Mouse (Mus musculus) urinary bladder, postnatal 36 days (tissue): ENCODE results near the gene Grem1.

Experiments used
- DNase-seq, 2 experiments: peaks; one replicate each; pipeline ENCODE4 v3.0.0; 2022; ENCODE audit warnings: low spot score in 2 of 2, mixed read lengths in 1 of 2

Gene Grem1

GRCm38 (mm10) chr2:113758311-113759161, at the start of gene Grem1:
Gene Grem1, minus strand, starts transcription at chr2:113758646.
- no peak for DNase-seq

- DNase-seq, result peak; percentile 53 to 64
These were observed 49.2 kb upstream of the Grem1 start for GRCm38 (mm10) chr2:113807640-113808039.

GRCm38 (mm10) chr2:113806851-113807577, 48.6 kb upstream of the Grem1 start:
- no peak for DNase-seq

GRCm38 (mm10) chr2:113805765-113806164, 47.3 kb upstream of the Grem1 start:
- no peak for DNase-seq

GRCm38 (mm10) chr2:113803753-113804152, 45.3 kb upstream of the Grem1 start:
- DNase-seq, result no peak

- no peak for DNase-seq
These were observed 42.4 kb upstream of the Grem1 start for GRCm38 (mm10) chr2:113800846-113801245.

- DNase-seq, result no peak
These were observed 40.2 kb upstream of the Grem1 start for GRCm38 (mm10) chr2:113798605-113799004.

- DNase-seq, result no peak
These were observed 36.7 kb upstream of the Grem1 start for GRCm38 (mm10) chr2:113795186-113795585.

- DNase-seq, result no peak
These were observed 35.1 kb upstream of the Grem1 start for GRCm38 (mm10) chr2:113793521-113793920.

GRCm38 (mm10) chr2:113788821-113789387, 30.5 kb upstream of the Grem1 start:
- no peak for DNase-seq

GRCm38 (mm10) chr2:113787882-113788281, 29.4 kb upstream of the Grem1 start:
- no peak for DNase-seq

- no peak for DNase-seq
These were observed 26.4 kb upstream of the Grem1 start for GRCm38 (mm10) chr2:113784851-113785250.

GRCm38 (mm10) chr2:113781521-113781920, 23.1 kb upstream of the Grem1 start:
- no peak for DNase-seq

GRCm38 (mm10) chr2:113781107-113781506, 22.7 kb upstream of the Grem1 start:
- no peak for DNase-seq

GRCm38 (mm10) chr2:113779336-113779735, 20.9 kb upstream of the Grem1 start:
- DNase-seq, result no peak

- DNase-seq, result no peak
These were observed 19.6 kb upstream of the Grem1 start for GRCm38 (mm10) chr2:113778036-113778435.

GRCm38 (mm10) chr2:113776297-113776696, 17.9 kb upstream of the Grem1 start:
- DNase-seq, result no peak

GRCm38 (mm10) chr2:113774150-113774805, 15.8 kb upstream of the Grem1 start:
- DNase-seq, result no peak

- no peak for DNase-seq
These were observed 10.3 kb upstream of the Grem1 start for GRCm38 (mm10) chr2:113768541-113769303.

- DNase-seq, result no peak
These were observed 7.4 kb upstream of the Grem1 start for GRCm38 (mm10) chr2:113765885-113766284.

- no peak for DNase-seq
These were observed 6.5 kb upstream of the Grem1 start for GRCm38 (mm10) chr2:113764968-113765367.
